Mouse (Mus musculus) heart, postnatal 36 days (tissue): ENCODE data around the gene Ndufs7. TPM values are rescaled to one million over a fixed set of nuclear protein-coding genes. Genes with fewer than 3 reads are reported as not detected.
"Not testable (repeated sequence)": the region's sequence is repeated elsewhere in the genome, so short reads cannot be mapped to it uniquely, and the experiment has no call there.

Experiments used
- DNase-seq, 2 experiments: peaks; one replicate each; pipeline ENCODE4 v3.0.0; 2021 to 2022
- intact Hi-C: fragments of 180-260 bp; cut with DNase I; formaldehyde crosslinking; loops from one replicate; pipeline ENCODE4 v1.15.1; 2025
- total RNA-seq, 2 experiments: library from RNA; stranded (reverse); gene quantifications; 2 replicates each; pipeline ENCODE4 v1.2.3; 2021

The Ndufs7 gene
- total RNA-seq, 2 experiments from 2014 or later: 962 to 997 TPM

- no peak for DNase-seq
- intact Hi-C loops: no loop called here
Measured at GRCm38 (mm10) chr10:80239791-80240190, 9.1 kb upstream of the Ndufs7 start.

DNA sequence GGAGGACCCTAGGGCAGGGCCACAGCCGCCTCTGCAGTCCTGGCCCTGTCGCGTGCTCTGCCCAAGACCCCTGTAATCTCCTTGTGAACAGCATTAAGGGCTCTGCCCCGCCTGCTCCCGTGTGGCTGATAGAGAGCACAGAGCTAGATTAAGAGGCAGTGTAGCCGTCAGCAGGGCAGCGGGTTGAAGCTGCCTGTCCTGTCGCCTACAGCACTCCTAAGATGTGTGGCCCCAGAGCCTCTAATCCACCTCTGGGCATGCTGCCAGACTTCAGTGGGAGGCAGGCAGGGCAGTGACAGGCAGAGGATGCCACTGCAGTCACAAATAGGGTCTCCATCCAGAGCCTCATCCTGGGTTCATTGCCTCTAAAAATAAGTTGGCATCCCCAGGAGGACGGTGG, 6.8 kb upstream of the Ndufs7 start:
- intact Hi-C loops: no loop called here
- no peak for DNase-seq

- intact Hi-C loops: no loop called here
- no peak for DNase-seq
Measured at GRCm38 (mm10) chr10:80242607-80243006, 6.3 kb upstream of the Ndufs7 start.

- no peak for DNase-seq
- intact Hi-C loops: loop anchor here (1.0 kb wide), 2 partner anchors 46 to 70 kb away; no protein-coding TSS in a partner anchor
Measured at GRCm38 (mm10) chr10:80244791-80245399, 4.0 kb upstream of the Ndufs7 start.

- intact Hi-C loops: loop anchor here (1.0 kb wide), 2 partner anchors 46 to 70 kb away; no protein-coding TSS in a partner anchor
- DNase-seq: peak; percentile 82 to 83
Measured at GRCm38 (mm10) chr10:80245600-80245999, 3.3 kb upstream of the Ndufs7 start.

DNA sequence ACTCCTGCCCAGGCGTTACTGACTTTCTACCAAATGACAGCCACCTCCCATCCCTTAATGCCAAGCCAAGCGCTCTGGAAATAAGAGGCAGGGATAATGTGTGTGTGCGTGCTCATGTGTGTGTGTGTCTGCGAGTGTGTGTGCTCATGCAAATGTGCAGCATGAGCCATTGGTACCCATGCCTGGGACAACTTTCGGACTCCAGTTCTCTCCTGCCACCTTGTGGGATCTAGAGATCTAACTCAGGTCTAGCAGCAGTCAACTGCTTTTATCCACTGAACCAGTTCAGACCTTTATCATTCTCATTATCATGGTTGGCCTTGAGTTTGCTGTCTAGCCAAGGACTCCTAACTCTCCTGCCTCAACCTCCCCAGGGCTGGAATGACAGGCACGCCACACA, 1.1 kb upstream of the Ndufs7 start:
- no peak for DNase-seq
- intact Hi-C loops: no loop called here

GRCm38 (mm10) chr10:80248437-80248836, 484 bp upstream of the Ndufs7 start:
- DNase-seq, intact Hi-C loops: not testable (repeated sequence)

- no peak for DNase-seq
- intact Hi-C loops: no loop called here
Measured at GRCm38 (mm10) chr10:80250059-80250458, 1.1 kb downstream of the Ndufs7 start.

GRCm38 (mm10) chr10:80250573-80250972, 1.7 kb downstream of the Ndufs7 start:
- intact Hi-C loops: no loop called here
- no peak for DNase-seq

GRCm38 (mm10) chr10:80252011-80252410, 3.1 kb downstream of the Ndufs7 start:
- intact Hi-C loops: no loop called here
- DNase-seq: no peak

- intact Hi-C loops: no loop called here
- DNase-seq: no peak
Measured at GRCm38 (mm10) chr10:80252493-80253274, 3.8 kb downstream of the Ndufs7 start.

- intact Hi-C loops: no loop called here
Measured at GRCm38 (mm10) chr10:80253551-80253950, 4.6 kb downstream of the Ndufs7 start.

GRCm38 (mm10) chr10:80254331-80255297, 5.7 kb downstream of the Ndufs7 start:
- intact Hi-C loops: no loop called here
- no peak for DNase-seq

More at GRCm38 (mm10) chr10:80253551-80253950, 4.6 kb downstream of the Ndufs7 start:
- no peak for DNase-seq

- intact Hi-C loops: no loop called here
- peak in 1 of 2 experiments; percentile 43 for DNase-seq
Measured at GRCm38 (mm10) chr10:80255881-80256535, 7.1 kb downstream of the Ndufs7 start.

- no peak for DNase-seq
- intact Hi-C loops: no loop called here
Measured at GRCm38 (mm10) chr10:80257936-80258335, 9.0 kb downstream of the Ndufs7 start.

DNA sequence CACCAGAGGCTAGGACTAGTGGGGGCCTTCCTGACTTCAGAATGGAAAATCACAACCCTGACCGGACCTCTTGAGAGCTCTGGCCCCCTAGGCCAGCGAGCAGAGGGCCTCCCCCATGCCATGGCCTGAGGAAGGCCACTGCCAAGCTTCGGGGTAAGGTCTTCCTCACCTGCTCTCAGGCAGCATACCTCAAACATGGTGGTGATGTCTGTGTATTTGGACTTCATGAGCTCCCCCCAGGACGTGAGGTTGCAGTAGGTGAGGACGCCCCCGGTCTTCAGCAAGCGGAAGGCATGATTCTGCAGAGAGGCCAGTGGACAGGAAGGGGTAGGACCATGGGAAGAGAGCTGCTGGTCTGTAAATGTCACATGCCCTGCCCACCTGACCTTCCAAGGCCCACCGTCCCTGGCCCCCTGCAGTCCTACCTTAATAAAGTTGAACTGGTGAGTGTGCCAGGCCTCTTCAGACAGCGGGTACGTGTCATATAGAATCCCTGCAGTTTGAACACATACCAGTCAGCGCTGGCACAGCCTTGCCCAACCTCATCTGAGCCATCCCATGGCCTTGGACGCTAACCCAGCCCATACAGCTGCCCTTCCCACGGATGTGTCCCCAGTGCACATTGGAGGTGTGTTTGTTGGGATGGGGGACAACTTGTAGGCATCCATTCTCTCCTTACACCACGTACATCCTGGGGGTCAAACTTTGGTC, 10.0 kb downstream of the Ndufs7 start:
- intact Hi-C loops: no loop called here
- DNase-seq: no peak

GRCm38 (mm10) chr10:80259463-80259805, 10.5 kb downstream of the Ndufs7 start:
- no peak for DNase-seq

GRCm38 (mm10) chr10:80259861-80260641, 11.1 kb downstream of the Ndufs7 start:
- intact Hi-C loops: no loop called here
- peak in 1 of 2 experiments; percentile 58 for DNase-seq

More at GRCm38 (mm10) chr10:80259463-80259805, 10.5 kb downstream of the Ndufs7 start:
- intact Hi-C loops: no loop called here
